Comparison of ENCODE assay signal across 17 mouse cellular contexts in the genomic region with DNA sequence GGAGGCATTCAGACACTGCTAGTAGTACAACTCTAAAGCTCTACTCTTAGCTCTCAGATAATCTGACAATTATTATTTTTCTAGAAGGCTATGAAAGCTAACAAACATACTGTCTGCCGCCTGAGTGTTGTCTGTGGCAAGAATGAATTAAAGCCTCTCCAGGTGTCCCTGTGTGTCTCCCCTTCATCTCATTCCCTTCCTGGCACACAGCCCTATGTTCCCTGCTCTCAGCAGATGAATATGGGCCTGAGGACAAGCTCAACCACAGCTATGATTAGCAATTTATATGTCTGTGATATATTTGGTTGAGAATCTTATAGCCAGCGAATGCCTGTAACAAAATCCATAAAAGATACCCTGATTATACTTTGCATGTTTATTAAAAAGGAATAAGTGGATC.
DNase-seq lines count a peak whose midpoint lies in the region; ATAC-seq lines count a peak whose summit lies in the region.
"Had no signal": no experiment of that assay in that cellular context is flagged by ENCODE, and none has a peak within 500 bp of the region (broad histone marks: within the 10 kb centered on the region; RNA-seq: fewer than 3 reads in every experiment).

No protein-coding gene starts in this region.

- DNase-seq in hindbrain, embryonic 11.5 days (ENCODE audit: low spot score), result no peak
- peak; percentile 8 for DNase-seq in left cerebral cortex, postnatal 4 days
- no peak for DNase-seq in left cerebral cortex, postnatal 10 days (ENCODE audit: extremely low spot score in 1 of 2, low spot score in 2 of 2)
- DNase-seq: adrenal gland, adult 2 months; adrenal gland, postnatal 25 days; cerebellum, adult 9-10 months; gastrocnemius, postnatal 36 days; heart, adult 11 months; heart, postnatal 10 days; heart, postnatal 4 days had no signal

- intact Hi-C loops in left cerebral cortex, postnatal 4 days (cut with DNase I), result no loop called here
- intact Hi-C loops in left cerebral cortex, postnatal 10 days (cut with DNase I), result no loop called here

- H3K4me1 ChIP-seq in hindbrain, embryonic 12.5 days, result no peaks in the 10 kb centered on the region
- no peaks in the 10 kb centered on the region for H3K4me1 ChIP-seq in hindbrain, embryonic 11.5 days (replicated peaks; ENCODE audit: control insufficient read depth, insufficient read depth, low read length)
- peaks cover 6% of the 10 kb centered on the region; the same call in 1 of the 2 replicates for H3K4me1 ChIP-seq in neural tube, embryonic 13.5 days (replicated peaks)
- H3K4me1 ChIP-seq in neural tube, embryonic 15.5 days, result peaks cover 6% of the 10 kb centered on the region; the same call in 1 of the 2 replicates
- H3K4me1 ChIP-seq: embryonic facial prominence, embryonic 10.5 days; forebrain, embryonic 13.5 days had no signal

- ATAC-seq in hindbrain, embryonic 12.5 days (ENCODE audit: low FRiP score), result no peak
- no peak for ATAC-seq in hindbrain, embryonic 11.5 days (ENCODE audit: low FRiP score)
- peak; percentile 47; the same call in 1 of the 2 replicates for ATAC-seq in neural tube, embryonic 13.5 days (ENCODE audit: low read depth)
- no peak; the same call in 1 of the 2 replicates for ATAC-seq in neural tube, embryonic 15.5 days (ENCODE audit: low FRiP score)
- ATAC-seq: forebrain, embryonic 13.5 days; inflammation-experienced regulatory T-cells, adult 6 months; intestine, postnatal 0 days had no signal

- WGBS in hindbrain, embryonic 12.5 days, result 72% methylated on average over 2 of the region's 2 CpGs
- WGBS in hindbrain, embryonic 11.5 days, result 77% methylated on average over 2 of the region's 2 CpGs
- 49% methylated on average over 2 of the region's 2 CpGs for WGBS in neural tube, embryonic 13.5 days
- WGBS in neural tube, embryonic 15.5 days, result 46% methylated on average over 2 of the region's 2 CpGs

- no peak overlapping the region for H3K9ac ChIP-seq in hindbrain, embryonic 12.5 days
- no peak overlapping the region for H3K9ac ChIP-seq in hindbrain, embryonic 11.5 days (ENCODE audit: low read depth, low read length)
- no peak overlapping the region for H3K9ac ChIP-seq in neural tube, embryonic 13.5 days
- no peak overlapping the region for H3K9ac ChIP-seq in neural tube, embryonic 15.5 days (replicated peaks)
- H3K9ac ChIP-seq: forebrain, embryonic 13.5 days had no signal

- no peaks in the 10 kb centered on the region for H3K9me3 ChIP-seq in hindbrain, embryonic 12.5 days (replicated peaks)
- H3K9me3 ChIP-seq in hindbrain, embryonic 11.5 days (ENCODE audit: control insufficient read depth, low read length), result no peaks in the 10 kb centered on the region
- H3K9me3 ChIP-seq in neural tube, embryonic 13.5 days, result no peaks in the 10 kb centered on the region
- no peaks in the 10 kb centered on the region for H3K9me3 ChIP-seq in neural tube, embryonic 15.5 days (replicated peaks)
- H3K9me3 ChIP-seq: embryonic facial prominence, embryonic 10.5 days; forebrain, embryonic 13.5 days had no signal

- H3K27ac ChIP-seq in hindbrain, embryonic 12.5 days, result peak overlapping the region; percentile 48; the same call in 1 of the 2 replicates
- no peak overlapping the region for H3K27ac ChIP-seq in hindbrain, embryonic 11.5 days (ENCODE audit: low read depth, low read length)
- H3K27ac ChIP-seq in neural tube, embryonic 13.5 days (replicated peaks), result 0 out of 2 replicates have a peak overlapping the region, but pooled peaks have one; percentile 6
- no peak overlapping the region for H3K27ac ChIP-seq in neural tube, embryonic 15.5 days (replicated peaks)
- H3K27ac ChIP-seq: embryonic facial prominence, embryonic 10.5 days; forebrain, embryonic 13.5 days had no signal

- H3K4me2 ChIP-seq in hindbrain, embryonic 12.5 days (replicated peaks), result no peak overlapping the region
- no peak overlapping the region for H3K4me2 ChIP-seq in hindbrain, embryonic 11.5 days (replicated peaks; ENCODE audit: low read depth, low read length)
- no peak overlapping the region for H3K4me2 ChIP-seq in neural tube, embryonic 13.5 days
- no peak overlapping the region for H3K4me2 ChIP-seq in neural tube, embryonic 15.5 days
- H3K4me2 ChIP-seq: forebrain, embryonic 13.5 days had no signal

- H3K27me3 ChIP-seq in hindbrain, embryonic 12.5 days, result no peaks in the 10 kb centered on the region
- no peaks in the 10 kb centered on the region for H3K27me3 ChIP-seq in hindbrain, embryonic 11.5 days (ENCODE audit: control insufficient read depth, insufficient read depth, low read length)
- no peaks in the 10 kb centered on the region for H3K27me3 ChIP-seq in neural tube, embryonic 13.5 days
- no peaks in the 10 kb centered on the region for H3K27me3 ChIP-seq in neural tube, embryonic 15.5 days (replicated peaks)
- H3K27me3 ChIP-seq: forebrain, embryonic 13.5 days had no signal

- no peaks in the 10 kb centered on the region for H3K36me3 ChIP-seq in hindbrain, embryonic 12.5 days
- no peaks in the 10 kb centered on the region for H3K36me3 ChIP-seq in hindbrain, embryonic 11.5 days (ENCODE audit: control insufficient read depth, insufficient read depth, low read length)
- no peaks in the 10 kb centered on the region for H3K36me3 ChIP-seq in neural tube, embryonic 13.5 days
- H3K36me3 ChIP-seq in neural tube, embryonic 15.5 days, result no peaks in the 10 kb centered on the region
- H3K36me3 ChIP-seq: embryonic facial prominence, embryonic 10.5 days had no signal

- H3K4me3 ChIP-seq in hindbrain, embryonic 12.5 days, result no peak overlapping the region
- no peak overlapping the region for H3K4me3 ChIP-seq in hindbrain, embryonic 11.5 days (ENCODE audit: low read depth, low read length)
- H3K4me3 ChIP-seq in neural tube, embryonic 13.5 days, result no peak overlapping the region
- no peak overlapping the region for H3K4me3 ChIP-seq in neural tube, embryonic 15.5 days (replicated peaks)
- H3K4me3 ChIP-seq: embryonic facial prominence, embryonic 10.5 days; forebrain, embryonic 13.5 days had no signal

Comparison
In these comparisons a context has a peak if more than half of its experiments do, and no peak if none do; other contexts are left out.
1. H3K27ac ChIP-seq: peak in hindbrain, embryonic 12.5 days (single experiment) and neural tube, embryonic 13.5 days (single experiment); none in hindbrain, embryonic 11.5 days (single experiment) and neural tube, embryonic 15.5 days (single experiment).